Mouse (Mus musculus) ES-E14 (cell line): ENCODE measurements around the gene Zfp185. TPM values are rescaled to one million over a fixed set of nuclear protein-coding genes. Genes with fewer than 3 reads are reported as not detected.
A peak's percentile ranks its signal among the peaks of the same experiment; 100 is the strongest.
"Not testable (repeated sequence)": the region's sequence is repeated elsewhere in the genome, so short reads cannot be mapped to it uniquely, and the experiment has no call there.

Experiments
- DNase-seq: peaks from one replicate; pipeline ENCODE4 v3.0.0-alpha.2; 2013; ENCODE audit warnings: low read depth, low spot score
- H3K27ac ChIP-seq: 2 replicates; pipeline ENCODE4 v1.5.1; 2012; ENCODE audit warnings: low read depth, mild to moderate bottlenecking, low read length, moderate library complexity, mixed read lengths; ENCODE audit not compliant: poor library complexity, insufficient read depth, severe bottlenecking
- H3K36me3 ChIP-seq: 2 replicates; pipeline ENCODE4 v1.6.1; 2012; ENCODE audit warnings: mild to moderate bottlenecking, low read length, moderate library complexity, mixed read lengths; ENCODE audit not compliant: control insufficient read depth, poor library complexity, insufficient read depth, severe bottlenecking
- H3K4me1 ChIP-seq, 2 experiments: fragments of 150-350 bp in 1 of 2; sonication (generic) in 1 of 2; 2 replicates each; pipeline ENCODE4 v1.6.1; 2012; ENCODE audit warnings: low read length in 2 of 2, mild to moderate bottlenecking in 1 of 2, mixed read lengths in 1 of 2; ENCODE audit not compliant: control insufficient read depth in 2 of 2, insufficient read depth in 2 of 2, poor library complexity in 1 of 2
- H3K4me3 ChIP-seq, 2 experiments: fragments of 150-350 bp in 1 of 2; sonication (generic) in 1 of 2; 2 replicates each; pipeline ENCODE4 v1.5.1; 2012; ENCODE audit warnings: low read length in 2 of 2, low read depth in 1 of 2, mild to moderate bottlenecking in 1 of 2, mixed read lengths in 1 of 2; ENCODE audit not compliant: insufficient read depth in 1 of 2, poor library complexity in 1 of 2, severe bottlenecking in 1 of 2
- H3K9ac ChIP-seq: 2 replicates; pipeline ENCODE4 v1.6.1; 2012; ENCODE audit warnings: low read depth, mild to moderate bottlenecking, low read length, mixed read lengths; ENCODE audit not compliant: poor library complexity, insufficient read depth, severe bottlenecking
- H3K9me3 ChIP-seq: fragments of 150-350 bp; sonication (generic); 2 replicates; pipeline ENCODE4 v1.6.1; 2012; ENCODE audit warnings: low read depth, mild to moderate bottlenecking, low read length; ENCODE audit not compliant: control insufficient read depth, insufficient read depth
- CHD2 ChIP-seq: IDR thresholded peaks from 2 replicates; pipeline ENCODE4 v1.6.1; 2014; ENCODE audit warnings: mild to moderate bottlenecking, low read depth, low read length, inconsistent platforms
- HCFC1 ChIP-seq: IDR thresholded peaks from 2 replicates; pipeline ENCODE4 v1.6.1; 2012; ENCODE audit warnings: low read length, inconsistent platforms, borderline replicate concordance; ENCODE audit not compliant: insufficient read depth
- MAFK ChIP-seq: IDR thresholded peaks from 2 replicates; pipeline ENCODE4 v1.6.1; 2014; ENCODE audit warnings: mild to moderate bottlenecking, low read depth, low read length, inconsistent platforms; ENCODE audit not compliant: insufficient read depth
- ZC3H11A ChIP-seq: IDR thresholded peaks from 2 replicates; pipeline ENCODE4 v1.6.1; 2012; ENCODE audit warnings: low read depth, mild to moderate bottlenecking, inconsistent platforms, low read length, borderline replicate concordance
- ZNF384 ChIP-seq: IDR thresholded peaks from 2 replicates; pipeline ENCODE4 v1.6.1; 2012; ENCODE audit warnings: low read depth, low read length, inconsistent platforms
- in situ Hi-C, 2 experiments: fragments of 600-800 bp; cut with MboI; formaldehyde crosslinking; loops; one replicate each; pipeline ENCODE4 v1.15.1; 2025; ENCODE audit warnings: low sequenced_read_pairs in 2 of 2, inconsistent platforms in 1 of 2; ENCODE audit not compliant: unreplicated experiment in 2 of 2
- total RNA-seq: library from RNA; depleted of rRNA; stranded (reverse); fragments of 300-350 nt; gene quantifications from 2 replicates; pipeline ENCODE4 v1.2.3, GENCODE M21; 2012; rRNA removed

The Zfp185 gene
- total RNA-seq, 1 experiment = 9.8 TPM

GRCm38 (mm10) chrX:73062323-73062722, 75.2 kb downstream of the Zfp185 start:
- no peak overlapping the region for H3K9ac ChIP-seq
- H3K9me3 ChIP-seq = no peaks in the 10 kb centered on the region
- TF ChIP-seq MAFK (no peak), ZNF384 (no peak), ZC3H11A (no peak), HCFC1 (no peak), CHD2 (no peak)
- no peaks in the 10 kb centered on the region for H3K36me3 ChIP-seq
- DNase-seq = no peak
- no peak overlapping the region for H3K4me3 ChIP-seq
- peaks cover 0 to 2% of the 10 kb centered on the region in 2 experiments; a peak in 1 of 4 replicates for H3K4me1 ChIP-seq
- in situ Hi-C loops = loop anchor here in 1 of 2 experiments (25.0 kb wide), 1 partner anchor 375 kb away; the partner anchor contains the start of gene Trex2
- no peak overlapping the region for H3K27ac ChIP-seq

DNA sequence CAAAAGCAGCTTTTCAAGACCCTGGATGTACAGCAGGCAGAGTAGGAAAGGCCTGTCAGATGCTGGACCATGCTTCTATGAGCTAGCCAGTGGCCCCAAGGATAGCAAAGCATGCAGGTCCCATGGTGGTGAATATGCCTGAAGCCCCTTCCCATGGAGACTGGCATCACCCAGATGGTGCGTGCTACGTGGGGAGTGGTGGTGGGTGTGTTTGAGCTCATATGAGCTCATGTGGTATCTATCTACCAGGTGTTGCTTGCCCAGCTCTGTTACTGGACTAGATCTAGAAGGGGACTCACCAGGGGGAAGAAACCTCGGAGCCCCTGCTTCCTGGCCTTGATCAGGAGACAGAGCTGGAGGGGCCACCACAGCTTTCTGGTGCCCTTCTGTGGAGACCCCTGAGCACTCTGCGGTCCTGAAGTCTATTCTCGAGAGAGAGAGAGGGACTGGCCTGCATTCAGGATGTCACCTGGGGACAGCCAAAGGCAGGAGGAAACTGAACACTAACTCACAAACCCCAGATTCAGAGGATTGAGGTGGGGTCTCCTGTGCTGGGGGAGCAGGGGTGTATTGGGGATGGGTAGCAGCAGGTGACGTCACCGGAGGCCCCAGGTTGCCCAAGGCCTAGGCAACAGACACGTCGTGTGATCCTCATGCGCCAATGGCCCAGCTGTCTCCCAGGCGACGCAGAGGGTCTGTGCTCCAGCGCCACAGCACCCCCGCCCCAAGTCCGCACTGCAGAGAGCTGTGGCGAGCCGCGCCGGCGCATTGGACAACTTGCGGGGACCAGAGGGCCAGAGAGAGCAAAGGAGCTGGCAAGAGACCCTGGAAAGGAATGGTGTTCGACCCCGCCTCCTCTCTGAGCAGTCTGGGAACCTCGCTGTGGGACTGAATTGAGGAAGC, 76.6 kb downstream of the Zfp185 start:
- DNase-seq = no peak
- no peak for TF ChIP-seq ZNF384
- no peak for TF ChIP-seq MAFK
- TF ChIP-seq CHD2 = no peak
- no peak for TF ChIP-seq ZC3H11A
- no peak for TF ChIP-seq HCFC1
- no peaks in the 10 kb centered on the region for H3K36me3 ChIP-seq
- H3K9me3 ChIP-seq = no peaks in the 10 kb centered on the region
- no peak overlapping the region for H3K27ac ChIP-seq
- H3K9ac ChIP-seq = no peak overlapping the region
- H3K4me3 ChIP-seq = peak overlapping the region; percentile 3 to 11; a peak in 2 of 4 replicates
- in situ Hi-C loops = loop anchor here in 1 of 2 experiments (25.0 kb wide), 1 partner anchor 374 kb away; the partner anchor contains the start of gene Trex2
- H3K4me1 ChIP-seq = peaks cover 0 to 2% of the 10 kb centered on the region in 2 experiments; a peak in 1 of 4 replicates

- H3K27ac ChIP-seq = no peak within 1 kb of the TSS
- DNase-seq = no peak
Observed at GRCm38 (mm10) chrX:73064415-73064793, 77.3 kb downstream of the Zfp185 start, which contains the start of gene Pnma3. TSS of gene Pnma3 (plus strand) at chrX:73064787.

DNA sequence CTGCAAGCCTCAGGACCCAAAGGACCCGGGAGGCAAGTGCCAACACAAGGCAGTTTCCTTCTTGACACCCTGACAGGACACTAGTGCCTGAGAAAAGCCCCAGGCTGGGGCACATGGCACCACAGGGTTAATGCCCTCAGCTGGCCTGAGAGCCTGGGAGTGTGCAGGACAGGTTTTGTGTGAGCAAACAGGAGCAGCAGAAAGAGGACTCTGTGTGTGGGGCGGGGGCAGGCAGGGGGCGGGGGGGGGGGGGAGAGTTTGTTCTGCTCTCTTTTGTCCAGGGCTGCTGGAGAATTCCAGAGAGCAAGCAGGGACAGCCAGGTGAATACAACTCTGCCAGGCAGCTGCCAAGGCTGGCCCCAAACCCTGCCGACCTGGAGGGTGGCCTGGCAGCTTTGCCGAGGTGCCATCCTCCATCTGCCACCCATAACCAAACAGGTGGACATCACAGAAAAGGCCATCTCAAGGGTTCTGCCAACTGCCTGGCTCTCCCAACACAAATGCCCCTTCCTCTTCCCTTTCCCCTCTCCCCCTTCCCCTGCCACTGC, 79.7 kb downstream of the Zfp185 start:
- not testable (repeated sequence) for H3K4me1 ChIP-seq, H3K36me3 ChIP-seq, H3K27ac ChIP-seq, DNase-seq, H3K9ac ChIP-seq, H3K9me3 ChIP-seq, H3K4me3 ChIP-seq
- in situ Hi-C loops = loop anchor here in 1 of 2 experiments (25.0 kb wide), 1 partner anchor 370 kb away; the partner anchor contains the start of gene Trex2

More at GRCm38 (mm10) chrX:73064415-73064793, 77.3 kb downstream of the Zfp185 start, which contains the start of gene Pnma3:
- Histone ChIP-seq H3K4me1 (peaks cover 0 to 2% of the 10 kb centered on the region in 2 experiments; a peak in 1 of 4 replicates), H3K9ac (no peak within 1 kb of the TSS), H3K36me3 (no peaks in the 10 kb centered on the region), H3K9me3 (no peaks in the 10 kb centered on the region), H3K4me3 (peak within 1 kb of the TSS; percentile 3 to 11; a peak in 2 of 4 replicates)
- TF ChIP-seq HCFC1 = no peak
- TF ChIP-seq CHD2 = no peak
- TF ChIP-seq MAFK = no peak
- TF ChIP-seq ZC3H11A = no peak
- no peak for TF ChIP-seq ZNF384
- in situ Hi-C loops = loop anchor here in 1 of 2 experiments (25.0 kb wide), 1 partner anchor 373 kb away; the partner anchor contains the start of gene Trex2

Other genes with a start within 250 kb of the Zfp185 start
- 0.04 and 0.05 TPM in 2 replicates for gene Gabrq, start 162.2 kb upstream of the Zfp185 start, total RNA-seq
- 16.2 and 25.9 TPM in 2 replicates for gene Cetn2, start 68.9 kb upstream of the Zfp185 start, total RNA-seq
- 14.4 and 15.9 TPM in 2 replicates for gene Nsdhl, start 68.8 kb upstream of the Zfp185 start, total RNA-seq
- gene Pnma5, start 49.8 kb downstream of the Zfp185 start, total RNA-seq = 36.5 and 40.7 TPM in 2 replicates
- 0.16 and 0.18 TPM in 2 replicates for gene Pnma3, start 77.4 kb downstream of the Zfp185 start, total RNA-seq
- gene Xlr4a, start 95.1 kb downstream of the Zfp185 start, total RNA-seq = 1.2 and 7.9 TPM in 2 replicates
- 9.6 and 28.8 TPM in 2 replicates for gene Xlr3a, start 109.8 kb downstream of the Zfp185 start, total RNA-seq
- 0.32 and 1.7 TPM in 2 replicates for gene Gm14685, start 129.7 kb downstream of the Zfp185 start, total RNA-seq
- gene Xlr5b, start 161.5 kb downstream of the Zfp185 start, total RNA-seq = 0.37 and 3.9 TPM in 2 replicates
- 0.21 and 0.58 TPM in 2 replicates for gene DXBay18, start 162.1 kb downstream of the Zfp185 start, total RNA-seq
- not detected in 2 replicates for gene Spin2d, start 189.7 kb downstream of the Zfp185 start, total RNA-seq
- gene Xlr3b, start 204.9 kb downstream of the Zfp185 start, total RNA-seq = 4.0 and 16.6 TPM in 2 replicates
- 0.58 and 6.6 TPM in 2 replicates for gene Xlr4b, start 227.0 kb downstream of the Zfp185 start, total RNA-seq
- 1.9 and 2.6 TPM in 2 replicates for gene F8a, start 241.0 kb downstream of the Zfp185 start, total RNA-seq